Mouse (Mus musculus) heart, adult 2 months (tissue): ENCODE measurements around the gene Mrpl57.

Experiments
- EP300 ChIP-seq: fragments of 200-500 bp; IDR thresholded peaks from 2 replicates; pipeline ENCODE4 v1.6.1; 2011; ENCODE audit warnings: low read depth, low read length, control low read depth; ENCODE audit not compliant: insufficient read depth
- POLR2A ChIP-seq: fragments of 200-500 bp; IDR thresholded peaks from 2 replicates; pipeline ENCODE4 v1.6.1; 2011; ENCODE audit warnings: mild to moderate bottlenecking, low read depth, low read length, control low read depth; ENCODE audit not compliant: insufficient read depth

- TF ChIP-seq POLR2A (peak; percentile 44), EP300 (peak; percentile 44; the same call in 1 of the 2 replicates)
Observed at GRCm38 (mm10) chr14:57797991-57798931, 27.8 kb upstream of the Mrpl57 start, which contains the start of gene Sap18.
